Mouse (Mus musculus) megakaryocyte, embryonic 14.5 days (primary cell): ENCODE results near the gene Fam227a.

Experiments used
- FLI1 ChIP-seq: IDR thresholded peaks from 2 replicates; pipeline ENCODE4 v1.6.1; 2012; ENCODE audit warnings: low read length, inconsistent platforms, mixed read lengths
- GATA1 ChIP-seq: IDR thresholded peaks from 3 replicates; pipeline ENCODE4 v1.6.1; 2012; ENCODE audit warnings: mixed read lengths, low read length, inconsistent platforms, borderline replicate concordance

- TF ChIP-seq GATA1, result no peak
- TF ChIP-seq FLI1, result no peak
Observed at GRCm38 (mm10) chr15:79617135-79617534, 41.6 kb downstream of the Fam227a start.
